In genomic region chr10:115104175-115104574, GRCm38 (mm10) we compare ENCODE assay signal across 21 mouse cellular contexts.
DNase-seq lines count a peak whose midpoint lies in the region; TF ChIP-seq lines count a peak whose summit lies in the region.
"Had no signal": no experiment of that assay in that cellular context is flagged by ENCODE, and none has a peak within 500 bp of the region (broad histone marks: within the 10 kb centered on the region; RNA-seq: fewer than 3 reads in every experiment).

No protein-coding gene starts in this region.

- intact Hi-C loops in gastrocnemius, adult 2 months (cut with DNase I), result no loop called here
- intact Hi-C loops in gastrocnemius, postnatal 36 days (cut with DNase I), result no loop called here
- intact Hi-C loops in heart, postnatal 10 days (cut with DNase I), result no loop called here

- peak; percentile 34 for DNase-seq in adrenal gland, postnatal 10 days
- DNase-seq in adrenal gland, adult 8-10 months, result no peak
- DNase-seq in gastrocnemius, adult 2 months, result peak; percentile 38
- DNase-seq in gastrocnemius, postnatal 36 days, result no peak
- peak; percentile 5 to 8 for DNase-seq in heart, postnatal 10 days
- no peak for DNase-seq in heart, postnatal 4 days
- peak; percentile 66 for DNase-seq in fibroblast of lung, adult 2 months (ENCODE audit: low read depth)
- no peak for DNase-seq in ovary, postnatal 14 days (ENCODE audit: low spot score)
- DNase-seq: cerebellum, adult 2 months; kidney, adult 2 months; kidney, postnatal 14 days; lung, embryonic 14.5 days; lung, postnatal 4 days; midbrain, embryonic 14.5 days; thymus, postnatal 14 days had no signal

- no peak overlapping the region for H3K4me3 ChIP-seq in gastrocnemius, adult 2 months
- H3K4me3 ChIP-seq: forebrain, embryonic 10.5 days; heart, embryonic 12.5 days; hindbrain, embryonic 15.5 days; limb, embryonic 13.5 days; neural tube, embryonic 12.5 days had no signal

- no peak for TF ChIP-seq CTCF in gastrocnemius, adult 2 months (IDR thresholded peaks at IDR 0.05)

- H3K27ac ChIP-seq in gastrocnemius, adult 2 months, result no peak overlapping the region
- H3K27ac ChIP-seq: forebrain, embryonic 10.5 days; hindbrain, embryonic 15.5 days; limb, embryonic 13.5 days; liver, embryonic 14.5 days; neural tube, embryonic 12.5 days had no signal

Comparison
In these comparisons a context has a peak if more than half of its experiments do, and no peak if none do; other contexts are left out.
1. DNase-seq: peak in adrenal gland, postnatal 10 days (single experiment), gastrocnemius, adult 2 months (single experiment), heart, postnatal 10 days (2 of 2) and fibroblast of lung, adult 2 months (single experiment); none in adrenal gland, adult 8-10 months (single experiment), gastrocnemius, postnatal 36 days (0 of 2), heart, postnatal 4 days (single experiment) and ovary, postnatal 14 days (single experiment).